Mouse (Mus musculus) intestine, embryonic 15.5 days (tissue): Measurements from ENCODE around the gene 1700018B08Rik. TPM values are rescaled to one million over a fixed set of nuclear protein-coding genes. Genes with fewer than 3 reads are reported as not detected.

ENCODE experiments used
- ATAC-seq: fragments of 200-750 bp; cut with Nextera tagmentation; 2 replicates; pipeline ENCODE4 v1.8.0; 2017; ENCODE audit warnings: moderate TSS enrichment, moderate library complexity
- H3K27ac ChIP-seq: fragments of 300-500 bp; sonication (generic); 2 replicates; pipeline ENCODE4 v1.5.1; 2015; ENCODE audit warnings: mild to moderate bottlenecking, inconsistent platforms
- H3K27me3 ChIP-seq: fragments of 300-500 bp; sonication (generic); replicated peaks from 2 replicates; pipeline ENCODE4 v1.6.1; 2015; ENCODE audit warnings: inconsistent platforms
- H3K36me3 ChIP-seq: fragments of 300-500 bp; sonication (generic); 2 replicates; pipeline ENCODE4 v1.6.1; 2015; ENCODE audit warnings: inconsistent platforms
- H3K4me1 ChIP-seq: fragments of 300-500 bp; sonication (generic); replicated peaks from 2 replicates; pipeline ENCODE4 v1.6.1; 2015; ENCODE audit warnings: inconsistent platforms
- H3K4me2 ChIP-seq: fragments of 300-500 bp; sonication (generic); replicated peaks from 2 replicates; pipeline ENCODE4 v1.6.1; 2015; ENCODE audit warnings: mild to moderate bottlenecking, inconsistent platforms
- H3K4me3 ChIP-seq: fragments of 300-500 bp; sonication (generic); replicated peaks from 2 replicates; pipeline ENCODE4 v1.5.1; 2015; ENCODE audit warnings: inconsistent platforms
- H3K9ac ChIP-seq: fragments of 300-500 bp; sonication (generic); 2 replicates; pipeline ENCODE4 v1.6.1; 2015; ENCODE audit warnings: inconsistent platforms
- H3K9me3 ChIP-seq: fragments of 300-500 bp; sonication (generic); 2 replicates; pipeline ENCODE4 v1.6.1; 2016; ENCODE audit warnings: inconsistent platforms
- WGBS: fragments of 180-500 bp; shearing (Covaris S2); methylation state at CpG from one replicate; pipeline ENCODE4 v1.1.7; 2015; 5-methylcytosine and 5-hydroxymethylcytosine counted together
- polyA plus RNA-seq: library from polyadenylated mRNA; unstranded; fragments of >200 nt; fragmentation: Nextera tagmentation; extraction: Ambion mirVana; gene quantifications from 2 replicates; pipeline ENCODE4 v1.2.1, GENCODE M21; 2015

1700018B08Rik gene
- not detected in 2 replicates for polyA plus RNA-seq

DNA sequence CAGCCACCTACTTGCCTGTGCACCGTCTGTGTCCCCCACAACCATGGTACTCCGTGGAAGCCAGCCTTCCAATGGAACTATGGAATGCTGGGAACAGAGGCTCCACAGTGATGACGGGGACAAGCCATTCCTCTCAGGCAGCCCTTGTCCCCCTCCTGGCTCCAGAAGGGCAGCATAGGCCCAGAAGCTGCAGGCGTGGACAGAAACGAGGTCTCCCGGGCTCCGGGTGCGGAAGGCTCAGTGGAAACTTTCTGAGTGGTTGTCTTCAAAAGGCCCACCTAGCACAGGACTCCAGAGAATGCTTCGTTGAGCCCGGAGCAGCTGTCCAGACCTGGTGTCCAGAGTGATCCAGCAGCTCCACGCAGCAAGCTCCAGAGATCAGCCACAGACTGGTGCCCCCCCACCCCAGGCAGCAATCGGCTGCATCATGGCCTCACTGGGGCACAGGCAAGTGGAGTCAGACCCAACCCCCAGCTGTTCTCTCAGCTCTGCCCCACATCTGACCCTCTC is at the start of gene 1700018B08Rik:
TSS of gene 1700018B08Rik (minus strand) at position 45 of the 510 bp plus-strand sequence.
- ATAC-seq, result no peak
- no peak within 1 kb of the TSS for H3K9ac ChIP-seq
- H3K9me3 ChIP-seq, result no peaks in the 10 kb centered on the region
- no peak within 1 kb of the TSS for H3K4me2 ChIP-seq
- no peak within 1 kb of the TSS for H3K27ac ChIP-seq
- WGBS, result 83% methylated on average over 12 of the region's 12 CpGs
- no peak within 1 kb of the TSS for H3K4me3 ChIP-seq
- H3K4me1 ChIP-seq, result 0 out of 2 replicates have a peak, but pooled peaks cover 3% of the 10 kb centered on the region
- no peaks in the 10 kb centered on the region for H3K36me3 ChIP-seq
- H3K27me3 ChIP-seq, result no peaks in the 10 kb centered on the region

DNA sequence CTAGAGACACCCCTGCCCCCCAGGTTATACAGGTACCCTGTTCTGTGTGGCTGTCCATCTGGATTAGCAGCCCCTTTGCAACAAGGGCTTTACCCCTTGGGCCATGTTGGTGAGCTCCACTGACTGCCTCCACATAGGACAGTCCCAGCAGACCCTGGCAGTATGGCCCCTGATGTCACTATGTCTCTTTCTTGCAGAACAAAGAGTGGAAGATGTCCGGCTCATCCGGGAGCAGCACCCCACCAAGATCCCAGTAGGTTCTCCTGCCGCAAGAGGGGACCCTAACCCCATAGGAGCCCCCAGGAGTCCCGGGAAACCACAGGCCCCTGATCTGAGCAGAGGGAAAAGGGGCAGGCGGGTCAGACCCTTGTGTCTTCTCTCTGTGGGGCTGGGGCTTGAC is 49.2 kb upstream of the 1700018B08Rik start:
- Histone ChIP-seq H3K4me1 (peaks cover 16% of the 10 kb centered on the region), H3K36me3 (peaks cover 18% of the 10 kb centered on the region), H3K4me2 (no peak overlapping the region), H3K27ac (peak overlapping the region; percentile 22; the same call in 1 of the 2 replicates), H3K9me3 (no peaks in the 10 kb centered on the region), H3K4me3 (no peak overlapping the region), H3K27me3 (no peaks in the 10 kb centered on the region), H3K9ac (no peak overlapping the region)
- WGBS, result 88% methylated on average over 5 of the region's 5 CpGs
- ATAC-seq, result no peak

DNA sequence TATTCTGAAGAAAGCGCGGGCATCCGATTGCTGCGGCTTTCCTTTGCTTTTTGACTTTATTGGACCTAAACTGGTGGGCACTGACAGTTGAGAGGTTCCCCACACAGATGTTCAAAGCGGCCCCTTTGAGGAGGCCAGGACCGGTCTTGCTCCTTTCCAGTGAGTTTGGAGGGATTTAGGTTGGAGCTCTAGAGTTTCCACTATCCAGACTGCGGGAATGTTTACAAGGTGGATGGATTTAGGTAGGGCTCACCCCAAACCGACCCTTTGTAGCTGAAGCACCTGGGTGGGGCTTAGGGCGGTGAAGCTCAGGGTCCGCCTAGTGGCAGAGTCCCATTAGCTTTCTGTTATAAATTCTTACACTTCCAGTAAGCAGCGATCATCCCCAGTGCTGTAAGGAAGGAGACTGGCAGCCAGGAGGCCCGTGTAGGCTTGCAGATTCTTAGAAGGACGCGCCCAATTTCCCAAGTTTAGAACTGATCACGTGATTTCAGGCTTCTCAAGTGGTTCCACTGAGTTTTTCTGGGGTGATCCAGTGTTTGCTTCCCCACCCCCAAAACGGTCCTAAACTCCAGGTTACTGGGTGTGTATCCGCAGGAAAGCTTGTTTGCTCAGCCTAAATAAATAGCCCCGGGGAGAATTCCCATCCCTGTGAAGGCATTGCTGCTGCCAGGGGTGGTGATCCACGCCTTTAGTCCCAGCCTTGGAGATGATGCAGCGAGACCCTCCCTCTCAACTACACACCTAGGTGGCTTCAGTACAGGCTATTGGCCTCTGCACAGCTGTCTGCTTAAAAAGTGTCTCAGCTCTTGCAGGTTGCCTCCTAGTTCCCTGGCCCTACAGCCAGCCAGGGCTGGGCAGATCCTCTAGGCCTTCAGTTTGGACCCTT is 47.3 kb upstream of the 1700018B08Rik start:
- Histone ChIP-seq H3K9me3 (no peaks in the 10 kb centered on the region), H3K4me1 (peaks cover 16% of the 10 kb centered on the region), H3K4me2 (peak overlapping the region; percentile 90), H3K27me3 (no peaks in the 10 kb centered on the region), H3K4me3 (peak overlapping the region; percentile 90), H3K36me3 (peaks cover 11% of the 10 kb centered on the region), H3K27ac (peak overlapping the region; percentile 51; the same call in 1 of the 2 replicates), H3K9ac (peak overlapping the region; percentile 83)
- ATAC-seq, result peak; percentile 42
- WGBS, result 11% methylated on average over 20 of the region's 20 CpGs

DNA sequence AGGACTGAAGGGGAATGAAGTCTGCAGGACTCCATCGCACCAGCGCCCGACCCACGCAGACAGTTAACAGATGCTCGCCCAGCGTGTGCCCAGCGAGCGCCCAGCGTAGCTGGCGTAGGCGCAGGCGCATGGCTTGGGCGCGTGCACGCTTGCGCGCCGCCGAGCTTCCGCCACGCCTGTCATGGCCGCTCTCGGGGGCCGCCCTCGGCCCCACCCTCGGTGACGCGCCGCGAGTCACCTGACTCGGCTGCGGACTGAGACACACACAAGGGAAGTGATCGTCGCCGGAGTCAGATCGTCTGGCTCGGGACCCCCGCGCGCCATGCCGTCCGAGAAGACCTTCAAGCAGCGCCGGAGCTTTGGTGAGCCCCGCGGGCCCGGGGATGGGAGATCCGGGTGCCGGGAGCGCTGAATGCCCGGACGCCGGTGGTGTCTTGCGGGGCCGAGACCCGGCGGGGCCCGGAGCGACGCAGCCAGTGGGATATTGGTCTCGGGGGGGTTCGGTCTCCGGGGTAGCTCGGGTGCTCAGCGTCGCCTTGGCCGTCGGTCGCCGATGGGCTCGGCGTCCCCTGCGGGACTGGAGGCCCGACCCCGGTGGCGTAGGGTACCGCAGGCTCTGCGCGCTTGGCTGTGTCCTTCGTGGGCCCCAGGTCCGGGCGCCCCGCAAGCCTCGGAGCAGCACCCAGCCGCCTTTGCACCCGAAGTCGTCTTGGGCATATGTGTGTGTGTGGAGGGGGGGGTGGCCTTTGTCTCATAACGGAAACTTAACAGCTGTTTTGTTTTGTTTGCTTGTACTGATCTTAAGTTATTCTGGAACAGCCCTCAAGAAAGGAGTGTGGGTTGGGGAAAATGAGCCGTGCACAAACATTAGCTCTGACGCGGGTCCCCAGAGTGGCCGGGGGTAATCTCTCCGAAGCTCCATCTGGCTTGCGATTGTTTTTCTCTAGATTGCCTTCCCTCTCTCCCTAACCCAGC is 46.4 kb upstream of the 1700018B08Rik start, which contains the start of gene Map1lc3b:
TSS of gene Map1lc3b (plus strand) at position 159 of the 975 bp plus-strand sequence.
- Histone ChIP-seq H3K27me3 (no peaks in the 10 kb centered on the region), H3K36me3 (peaks cover 4% of the 10 kb centered on the region), H3K9ac (peak within 1 kb of the TSS; percentile 83), H3K4me2 (peak within 1 kb of the TSS; percentile 90), H3K4me3 (peak within 1 kb of the TSS; percentile 90), H3K9me3 (no peaks in the 10 kb centered on the region), H3K27ac (peak within 1 kb of the TSS; percentile 51), H3K4me1 (peaks cover 16% of the 10 kb centered on the region)
- ATAC-seq, result peak; percentile 89
- under 1% methylated on average over 94 of the region's 94 CpGs for WGBS

DNA sequence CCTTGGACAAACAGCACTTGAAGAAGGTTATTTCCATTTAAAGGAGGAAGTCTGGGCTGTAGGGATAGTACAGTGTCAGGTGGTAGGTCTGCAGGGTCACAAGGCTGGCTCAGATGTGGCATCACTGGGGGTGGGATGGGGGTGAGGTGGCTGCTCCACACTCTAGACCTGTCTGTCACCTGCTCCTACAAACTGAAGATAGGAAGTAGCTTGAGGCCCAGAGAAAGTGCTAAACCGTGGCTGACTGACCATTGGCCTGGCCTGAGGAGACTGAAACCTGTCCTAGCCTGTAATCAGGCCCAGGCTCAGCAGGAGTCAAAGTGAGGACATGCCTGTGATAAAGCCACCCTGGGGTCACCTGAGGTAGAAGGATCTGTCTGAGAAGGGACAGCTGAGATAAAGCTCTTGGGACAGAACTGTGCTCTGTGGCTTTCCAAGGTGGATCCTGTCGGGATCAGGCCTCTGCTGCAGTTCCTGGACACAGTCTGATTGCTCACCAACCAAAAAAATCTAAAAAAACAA is 45.1 kb upstream of the 1700018B08Rik start:
- no peak for ATAC-seq
- WGBS, result 51% methylated on average over 2 of the region's 2 CpGs
- Histone ChIP-seq H3K4me1 (peaks cover 20% of the 10 kb centered on the region), H3K27ac (no peak overlapping the region), H3K4me3 (no peak overlapping the region), H3K27me3 (no peaks in the 10 kb centered on the region), H3K9me3 (no peaks in the 10 kb centered on the region), H3K9ac (no peak overlapping the region), H3K4me2 (no peak overlapping the region), H3K36me3 (0 out of 2 replicates have a peak, but pooled peaks cover under 1% of the 10 kb centered on the region)

DNA sequence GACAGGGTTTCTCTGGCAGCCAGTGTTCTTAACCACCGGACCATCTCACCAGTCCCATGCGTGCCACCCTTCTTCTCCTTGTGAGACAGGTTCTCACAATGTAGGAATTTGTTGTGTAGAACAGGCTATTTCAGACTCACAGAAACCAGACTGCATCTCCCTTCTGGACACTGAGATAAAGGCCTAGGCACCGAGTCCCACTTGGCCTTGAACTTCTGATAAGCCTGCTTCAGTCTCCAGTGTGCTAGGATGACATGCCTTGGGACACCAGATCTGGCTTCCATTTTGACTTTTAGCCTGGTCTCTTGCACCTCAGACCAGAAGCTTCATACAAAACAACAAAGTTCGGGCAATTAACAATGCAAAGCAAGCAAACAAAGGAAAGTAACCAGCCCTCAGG is 44.6 kb upstream of the 1700018B08Rik start:
- no peaks in the 10 kb centered on the region for H3K27me3 ChIP-seq
- no peaks in the 10 kb centered on the region for H3K9me3 ChIP-seq
- 78% methylated on average over 4 of the region's 4 CpGs for WGBS
- no peak overlapping the region for H3K27ac ChIP-seq
- peaks cover 20% of the 10 kb centered on the region for H3K4me1 ChIP-seq
- ATAC-seq, result no peak
- H3K9ac ChIP-seq, result no peak overlapping the region
- H3K4me3 ChIP-seq, result no peak overlapping the region
- H3K4me2 ChIP-seq, result no peak overlapping the region
- no peaks in the 10 kb centered on the region for H3K36me3 ChIP-seq

DNA sequence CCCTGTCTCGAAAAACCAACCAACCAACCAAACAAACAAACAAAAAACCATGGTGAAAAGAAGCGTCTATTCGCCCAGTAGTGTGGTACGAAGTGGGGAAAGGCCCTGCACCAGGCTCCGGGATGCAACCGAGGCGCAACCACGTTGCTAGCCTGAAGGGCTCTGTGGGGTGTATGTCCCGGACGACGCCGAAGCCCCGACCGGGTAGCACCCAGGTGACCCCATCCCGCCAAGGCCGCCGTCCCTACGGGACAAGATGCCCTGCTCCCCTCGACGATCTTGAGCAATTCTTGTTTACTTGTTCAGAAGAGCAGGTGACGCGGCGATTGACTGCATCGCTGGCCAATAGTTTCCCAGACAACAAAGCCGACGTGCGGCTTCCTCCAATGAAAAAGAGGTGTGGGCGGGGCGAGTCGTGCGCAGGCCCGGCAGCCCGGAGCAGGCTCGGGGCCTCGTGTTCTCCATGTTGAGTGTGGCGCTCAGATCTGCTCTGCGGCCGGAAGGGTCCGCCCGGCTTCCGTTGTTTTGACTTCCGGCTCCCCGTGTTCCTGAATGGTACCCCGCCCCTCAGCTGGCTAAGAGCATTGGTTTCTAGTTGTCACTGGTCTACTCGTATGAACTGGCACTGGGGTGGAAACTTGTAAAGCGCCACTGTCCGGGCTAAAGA is 41.2 kb upstream of the 1700018B08Rik start:
- ATAC-seq, result peak; percentile 96
- WGBS, result under 1% methylated on average over 47 of the region's 47 CpGs
- Histone ChIP-seq H3K9me3 (no peaks in the 10 kb centered on the region), H3K27me3 (no peaks in the 10 kb centered on the region), H3K4me3 (peak overlapping the region; percentile 47), H3K9ac (peak overlapping the region; percentile 46), H3K27ac (no peak overlapping the region), H3K36me3 (no peaks in the 10 kb centered on the region), H3K4me1 (peaks cover 7% of the 10 kb centered on the region; the same call in 1 of the 2 replicates), H3K4me2 (peak overlapping the region; percentile 61)

DNA sequence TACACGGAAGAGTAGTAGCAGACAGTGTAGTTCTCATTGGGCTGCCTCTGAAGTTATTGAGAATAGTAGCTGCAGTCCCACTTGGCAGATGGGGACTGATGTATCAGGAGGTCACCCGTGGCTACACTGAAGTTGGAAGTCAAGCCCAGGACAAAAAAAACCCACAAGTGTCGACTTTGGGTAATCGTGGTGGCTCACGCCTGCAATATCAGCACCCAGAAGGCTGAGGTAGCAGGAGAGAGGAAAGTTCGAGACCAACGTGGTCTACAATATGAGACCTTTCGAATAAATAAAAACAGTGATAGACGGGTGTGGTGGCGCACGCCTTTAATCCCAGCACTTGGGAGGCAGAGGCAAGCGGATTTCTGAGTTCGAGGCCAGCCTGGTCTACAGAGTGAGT is 40.6 kb upstream of the 1700018B08Rik start:
- Histone ChIP-seq H3K9me3 (no peaks in the 10 kb centered on the region), H3K4me3 (peak overlapping the region; percentile 47), H3K9ac (peak overlapping the region; percentile 46), H3K4me1 (peaks cover 5% of the 10 kb centered on the region; the same call in 1 of the 2 replicates), H3K27me3 (no peaks in the 10 kb centered on the region), H3K27ac (no peak overlapping the region), H3K4me2 (peak overlapping the region; percentile 61), H3K36me3 (no peaks in the 10 kb centered on the region)
- WGBS, result 47% methylated on average over 13 of the region's 13 CpGs
- no peak for ATAC-seq

DNA sequence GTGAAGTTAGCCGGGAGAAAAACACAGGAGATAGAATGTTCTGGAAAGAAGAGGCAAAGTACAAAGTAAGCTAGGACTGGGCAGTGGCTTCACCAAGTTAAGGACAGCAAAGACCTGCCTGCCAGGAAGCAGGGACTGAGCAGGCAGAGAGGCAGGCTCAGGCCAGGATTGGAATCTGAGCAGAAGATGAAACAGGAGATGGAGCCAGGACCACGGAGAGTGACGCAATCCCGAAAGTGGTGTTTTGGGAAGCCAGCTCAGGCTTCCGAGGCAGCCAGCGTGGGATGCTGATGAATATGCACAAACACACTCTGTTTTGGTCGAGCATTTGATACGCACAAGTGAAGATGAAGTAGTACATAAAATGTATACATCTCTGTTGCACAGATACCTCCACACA is 39.5 kb upstream of the 1700018B08Rik start:
- H3K9me3 ChIP-seq, result no peaks in the 10 kb centered on the region
- WGBS, result 45% methylated on average over 8 of the region's 8 CpGs
- H3K27ac ChIP-seq, result no peak overlapping the region
- no peaks in the 10 kb centered on the region for H3K36me3 ChIP-seq
- no peak overlapping the region for H3K4me2 ChIP-seq
- peaks cover 4% of the 10 kb centered on the region; the same call in 1 of the 2 replicates for H3K4me1 ChIP-seq
- no peaks in the 10 kb centered on the region for H3K27me3 ChIP-seq
- no peak overlapping the region for H3K4me3 ChIP-seq
- H3K9ac ChIP-seq, result no peak overlapping the region
- no peak for ATAC-seq

DNA sequence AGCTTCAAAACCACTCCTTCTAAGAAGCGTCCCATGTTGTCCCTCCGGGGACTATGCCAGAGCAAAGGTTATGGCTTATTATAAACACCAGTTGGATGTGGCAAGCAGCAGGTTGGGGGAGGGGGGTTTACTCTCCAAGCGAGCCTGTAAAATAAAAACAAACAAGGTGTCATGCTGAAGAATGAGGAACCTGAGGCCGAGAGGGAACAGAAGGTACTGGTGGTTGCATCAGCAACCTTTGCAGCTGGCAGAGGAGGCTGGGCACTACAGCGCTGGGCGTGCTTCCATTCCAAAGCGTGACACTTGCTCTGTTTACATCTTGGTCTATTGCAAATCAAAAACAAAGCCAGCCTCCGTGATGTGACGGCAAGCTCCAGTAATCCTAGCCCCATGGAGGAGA is 36.3 kb upstream of the 1700018B08Rik start:
- Histone ChIP-seq H3K4me3 (no peak overlapping the region), H3K4me2 (no peak overlapping the region), H3K9me3 (no peaks in the 10 kb centered on the region), H3K27ac (no peak overlapping the region), H3K4me1 (peaks cover 15% of the 10 kb centered on the region), H3K27me3 (no peaks in the 10 kb centered on the region), H3K36me3 (no peaks in the 10 kb centered on the region), H3K9ac (no peak overlapping the region)
- 19% methylated on average over 9 of the region's 9 CpGs for WGBS
- ATAC-seq, result no peak
